24 mouse cellular contexts compared by ENCODE assay signal in genomic region chr10:77441812-77442211, GRCm38 (mm10). TPM values are rescaled to one million over a fixed set of nuclear protein-coding genes. Genes with fewer than 3 reads are reported as not detected.
A peak's percentile ranks its signal among the peaks of the same experiment; 100 is the strongest.
DNase-seq lines count a peak whose midpoint lies in the region; ATAC-seq and TF ChIP-seq lines count a peak whose summit lies in the region.
"Had no signal": no experiment of that assay in that cellular context is flagged by ENCODE, and none has a peak within 500 bp of the region (broad histone marks: within the 10 kb centered on the region; RNA-seq: fewer than 3 reads in every experiment).

No protein-coding gene starts in this region.

- ATAC-seq in midbrain, embryonic 11.5 days (ENCODE audit: low FRiP score): no peak
- peak; percentile 71 for ATAC-seq in heart, postnatal 0 days (ENCODE audit: insufficient read depth, low read depth)
- ATAC-seq: forebrain, postnatal 0 days; hindbrain, postnatal 0 days; intestine, embryonic 16.5 days; midbrain, embryonic 15.5 days; Patski had no signal

- no peaks in the 10 kb centered on the region for H3K4me1 ChIP-seq in midbrain, embryonic 11.5 days (ENCODE audit: control insufficient read depth, insufficient read depth, low read length)
- peaks cover 4% of the 10 kb centered on the region for H3K4me1 ChIP-seq in midbrain, embryonic 10.5 days
- H3K4me1 ChIP-seq in heart, postnatal 0 days (ENCODE audit: control insufficient read depth, insufficient read depth): peaks cover 17% of the 10 kb centered on the region
- peaks cover 5% of the 10 kb centered on the region; the same call in 1 of the 2 replicates for H3K4me1 ChIP-seq in kidney, adult 2 months (ENCODE audit: control insufficient read depth, insufficient read depth, low read length)
- H3K4me1 ChIP-seq: liver, embryonic 13.5 days; midbrain, embryonic 15.5 days; neural tube, embryonic 13.5 days had no signal

- H3K36me3 ChIP-seq in midbrain, embryonic 11.5 days (ENCODE audit: control insufficient read depth, insufficient read depth, low read length): no peaks in the 10 kb centered on the region
- H3K36me3 ChIP-seq in midbrain, embryonic 10.5 days: no peaks in the 10 kb centered on the region
- no peaks in the 10 kb centered on the region for H3K36me3 ChIP-seq in heart, postnatal 0 days (replicated peaks; ENCODE audit: control insufficient read depth, insufficient read depth, low read length)
- no peaks in the 10 kb centered on the region for H3K36me3 ChIP-seq in kidney, adult 2 months (ENCODE audit: control insufficient read depth, insufficient read depth, low read length)
- H3K36me3 ChIP-seq: embryonic facial prominence, embryonic 12.5 days; G1E; kidney, embryonic 15.5 days; limb, embryonic 12.5 days; liver, embryonic 13.5 days; midbrain, embryonic 15.5 days; neural tube, embryonic 13.5 days had no signal

- no peak for TF ChIP-seq CTCF in heart, postnatal 0 days (IDR thresholded peaks at IDR 0.05; ENCODE audit: low read depth)
- TF ChIP-seq CTCF in kidney, adult 2 months (conservative IDR thresholded peaks at IDR 0.05; ENCODE audit: insufficient read depth, insufficient read length, low read depth, low read length): no peak

- no peak overlapping the region for H3K4me3 ChIP-seq in midbrain, embryonic 11.5 days (ENCODE audit: low read depth, low read length)
- H3K4me3 ChIP-seq in midbrain, embryonic 10.5 days: no peak overlapping the region
- no peak overlapping the region for H3K4me3 ChIP-seq in heart, postnatal 0 days (ENCODE audit: low read depth, low read length)
- H3K4me3 ChIP-seq in kidney, adult 2 months (ENCODE audit: insufficient read depth, low read depth, low read length): no peak overlapping the region
- H3K4me3 ChIP-seq: embryonic facial prominence, embryonic 12.5 days; kidney, embryonic 15.5 days; limb, embryonic 12.5 days; liver, embryonic 13.5 days; midbrain, embryonic 15.5 days; neural tube, embryonic 13.5 days had no signal

- 88% methylated on average over 3 of the region's 3 CpGs for WGBS in midbrain, embryonic 11.5 days
- WGBS in midbrain, embryonic 10.5 days: 90% methylated on average over 3 of the region's 3 CpGs
- 45% methylated on average over 3 of the region's 3 CpGs for WGBS in heart, postnatal 0 days
- 63% methylated on average over 3 of the region's 3 CpGs for WGBS in kidney, adult 2 months

- H3K9ac ChIP-seq in midbrain, embryonic 11.5 days (ENCODE audit: low read length): no peak overlapping the region
- H3K9ac ChIP-seq in heart, postnatal 0 days (replicated peaks; ENCODE audit: low read depth, low read length): no peak overlapping the region
- H3K9ac ChIP-seq: embryonic facial prominence, embryonic 12.5 days; forebrain, postnatal 0 days; kidney, embryonic 15.5 days; limb, embryonic 12.5 days; liver, embryonic 13.5 days; midbrain, embryonic 15.5 days; neural tube, embryonic 13.5 days had no signal

- TF ChIP-seq EP300 in heart, postnatal 0 days (IDR thresholded peaks at IDR 0.05; ENCODE audit: low read depth): 0 out of 2 replicates have a peak, but pooled peaks have one; percentile 47

- peak; percentile 48 to 50 for DNase-seq in heart, adult 9 months (ENCODE audit: low spot score in 2 of 2)
- DNase-seq in heart, postnatal 25 days (ENCODE audit: low spot score): no peak
- DNase-seq in midbrain, embryonic 11.5 days (ENCODE audit: low spot score, missing footprints): peak; percentile 14
- no peak for DNase-seq in midbrain, embryonic 10.5 days (ENCODE audit: low spot score)
- DNase-seq in heart, postnatal 0 days (ENCODE audit: low spot score): peak; percentile 72
- no peak for DNase-seq in kidney, adult 2 months
- no peak for DNase-seq in yolk sac, embryonic 10.5 days (ENCODE audit: low spot score)
- DNase-seq: adrenal gland, adult 8-10 months; B cell, adult 2 months; cerebellum, postnatal 10 days; forebrain, postnatal 0 days; liver, embryonic 13.5 days; retina, postnatal 1 day; thymus, postnatal 14 days had no signal

- H3K4me2 ChIP-seq in midbrain, embryonic 11.5 days: no peak overlapping the region
- no peak overlapping the region for H3K4me2 ChIP-seq in heart, postnatal 0 days (ENCODE audit: low read depth, low read length)
- H3K4me2 ChIP-seq: embryonic facial prominence, embryonic 12.5 days; liver, embryonic 13.5 days; midbrain, embryonic 15.5 days; neural tube, embryonic 13.5 days had no signal

- peaks cover 4% of the 10 kb centered on the region; the same call in 1 of the 2 replicates for H3K9me3 ChIP-seq in midbrain, embryonic 11.5 days (ENCODE audit: control insufficient read depth, low read length)
- H3K9me3 ChIP-seq in midbrain, embryonic 10.5 days (replicated peaks): peaks cover 8% of the 10 kb centered on the region; the same call in 1 of the 2 replicates
- H3K9me3 ChIP-seq in heart, postnatal 0 days (replicated peaks; ENCODE audit: control insufficient read depth, low read length): no peaks in the 10 kb centered on the region
- H3K9me3 ChIP-seq: G1E; kidney, embryonic 15.5 days; megakaryocyte, embryonic 14.5 days had no signal

- intact Hi-C loops in heart, postnatal 25 days (cut with DNase I): no loop called here

- H3K27ac ChIP-seq in midbrain, embryonic 11.5 days (ENCODE audit: low read depth, low read length): no peak overlapping the region
- H3K27ac ChIP-seq in midbrain, embryonic 10.5 days (replicated peaks): no peak overlapping the region
- peak overlapping the region; percentile 88 for H3K27ac ChIP-seq in heart, postnatal 0 days (ENCODE audit: low read depth)
- H3K27ac ChIP-seq in kidney, adult 2 months (ENCODE audit: insufficient read depth, low read depth, low read length): no peak overlapping the region
- H3K27ac ChIP-seq: hindbrain, postnatal 0 days; kidney, embryonic 15.5 days; limb, embryonic 12.5 days; liver, embryonic 13.5 days; midbrain, embryonic 15.5 days; neural tube, embryonic 13.5 days had no signal

- TF ChIP-seq POLR2A in kidney, adult 2 months (IDR thresholded peaks at IDR 0.05; ENCODE audit: low read depth, low read length): no peak

- no peaks in the 10 kb centered on the region for H3K27me3 ChIP-seq in midbrain, embryonic 11.5 days (ENCODE audit: control insufficient read depth, insufficient read depth, low read length)
- H3K27me3 ChIP-seq in midbrain, embryonic 10.5 days (ENCODE audit: low read depth, poor library complexity, severe bottlenecking): no peaks in the 10 kb centered on the region
- no peaks in the 10 kb centered on the region for H3K27me3 ChIP-seq in heart, postnatal 0 days (ENCODE audit: control insufficient read depth, insufficient read depth, low read length)
- no peaks in the 10 kb centered on the region for H3K27me3 ChIP-seq in kidney, adult 2 months (replicated peaks; ENCODE audit: control insufficient read depth, insufficient read depth, low read length)
- H3K27me3 ChIP-seq: embryonic facial prominence, embryonic 12.5 days; kidney, embryonic 15.5 days; limb, embryonic 12.5 days; megakaryocyte, embryonic 14.5 days; midbrain, embryonic 15.5 days; neural tube, embryonic 13.5 days; Patski had no signal

RNA-seq across cellular contexts. Expression of gene Adarb1, which starts 23.7 kb away (rescaled TPM):
- 10 to 100 TPM; 16.7 to 19.7 TPM for total RNA-seq in heart, postnatal 25 days (2021)
- 5.8 and 7.4 TPM in 2 replicates for polyA plus RNA-seq in midbrain, embryonic 11.5 days (2014; fragmentation: Nextera tagmentation; extraction: Ambion mirVana)
- polyA plus RNA-seq in midbrain, embryonic 10.5 days (2016; fragmentation: Nextera tagmentation; extraction: Ambion mirVana): 6.0 and 6.1 TPM in 2 replicates
- 23.7 and 26.9 TPM in 2 replicates for total RNA-seq in heart, postnatal 0 days (2014; rRNA removed; ENCODE audit: low replicate concordance)
- polyA plus RNA-seq in heart, postnatal 0 days (2015; fragmentation: Nextera tagmentation; extraction: Ambion mirVana): 7.8 and 8.5 TPM in 2 replicates
- 6.2 and 6.6 TPM in 2 replicates for polyA plus RNA-seq in kidney, adult 2 months (2012; rRNA removed)
- polyA plus RNA-seq: G1E had no signal

Comparison
In these comparisons a context has a peak if more than half of its experiments do, and no peak if none do; other contexts are left out.
1. DNase-seq: peak in heart, adult 9 months (2 of 2), midbrain, embryonic 11.5 days (single experiment) and heart, postnatal 0 days (single experiment); none in heart, postnatal 25 days (single experiment), midbrain, embryonic 10.5 days (single experiment), kidney, adult 2 months (single experiment) and yolk sac, embryonic 10.5 days (single experiment).